Mouse (Mus musculus): ENCODE data around the gene Abhd5. TPM values are rescaled to one million over a fixed set of nuclear protein-coding genes. Genes with fewer than 3 reads are reported as not detected.
"Not testable (repeated sequence)": the region's sequence is repeated elsewhere in the genome, so short reads cannot be mapped to it uniquely, and the experiment has no call there.

Abhd5 gene
- polyA plus RNA-seq (2015; fragmentation: Nextera tagmentation; extraction: Ambion mirVana), result 15.9 and 20.7 TPM in 2 replicates

DNA sequence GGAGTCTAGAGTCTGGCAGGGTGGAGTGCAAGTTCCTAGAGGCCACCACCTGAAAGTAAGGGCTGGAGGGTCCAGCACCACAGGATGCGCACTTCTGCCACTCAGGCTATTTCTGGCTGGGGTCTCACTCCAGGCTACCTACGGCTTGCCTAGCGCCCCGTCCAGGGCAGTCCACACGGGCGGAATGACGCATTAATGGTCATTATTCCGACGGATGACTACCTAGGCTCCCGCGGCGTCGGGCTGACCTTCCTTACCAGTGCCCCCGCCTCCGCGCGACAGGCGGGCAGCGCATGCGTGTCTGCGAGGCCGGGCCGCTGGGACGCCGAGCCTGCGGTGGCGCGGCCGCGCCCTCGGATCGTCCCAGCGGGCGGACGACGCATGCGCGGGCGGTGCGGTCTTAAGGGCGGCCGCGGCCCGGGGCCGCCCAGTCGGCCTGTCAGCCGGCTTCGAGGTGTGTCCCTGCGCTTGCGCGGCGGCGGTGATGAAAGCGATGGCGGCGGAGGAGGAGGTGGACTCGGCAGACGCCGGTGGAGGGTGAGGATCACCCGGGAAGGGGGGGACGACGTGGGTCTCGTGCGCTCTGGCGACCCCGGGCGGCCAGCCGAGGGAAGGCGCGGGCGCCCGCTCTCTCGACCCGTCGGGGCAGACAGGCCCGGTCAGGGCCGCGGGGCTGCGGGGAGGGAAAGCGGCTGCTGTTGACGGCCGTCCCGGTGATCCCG is at the start of gene Abhd5:
TSS of gene Abhd5 (plus strand) at position 306 of the 722 bp plus-strand sequence.
- peak within 1 kb of the TSS; percentile 25; the same call in 1 of the 2 replicates for H3K27ac ChIP-seq
- WGBS, result under 1% methylated on average over 80 of the region's 84 CpGs
- no peaks in the 10 kb centered on the region for H3K27me3 ChIP-seq

DNA sequence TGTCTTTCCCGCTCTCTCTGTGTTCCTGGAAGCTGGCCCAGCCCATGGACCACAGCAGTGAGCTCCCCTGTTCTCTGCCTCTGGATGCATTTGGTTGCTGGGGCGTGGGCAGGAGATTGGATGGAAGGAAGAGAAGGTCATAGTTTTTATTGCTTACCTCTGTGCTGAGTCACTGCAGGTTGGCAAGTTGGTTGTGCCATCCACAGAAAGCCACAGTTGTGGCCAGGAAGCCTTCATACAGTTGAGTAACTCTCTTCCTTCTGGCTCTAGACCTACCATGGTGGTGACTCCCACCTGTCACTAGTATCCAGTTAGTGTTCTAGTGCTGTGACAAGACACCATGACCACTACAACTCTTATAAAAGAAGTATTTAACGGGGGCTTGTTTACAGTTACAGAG is 46.1 kb upstream of the Abhd5 start:
- Histone ChIP-seq H3K4me3 (no peak overlapping the region), H3K27me3 (no peaks in the 10 kb centered on the region), H3K9ac (no peak overlapping the region), H3K9me3 (replicated peaks) (no peaks in the 10 kb centered on the region), H3K27ac (no peak overlapping the region), H3K4me1 (no peaks in the 10 kb centered on the region), H3K36me3 (ENCODE audit: poor library complexity, severe bottlenecking) (no peaks in the 10 kb centered on the region), H3K4me2 (no peak overlapping the region)
- no peak for ATAC-seq
- 72% methylated on average over 3 of the region's 3 CpGs for WGBS

More for the DNA sequence above, at the start of gene Abhd5:
- peak within 1 kb of the TSS; percentile 70 for H3K4me3 ChIP-seq
- H3K4me2 ChIP-seq, result peak within 1 kb of the TSS; percentile 69
- H3K36me3 ChIP-seq (ENCODE audit: poor library complexity, severe bottlenecking), result no peaks in the 10 kb centered on the region
- H3K9me3 ChIP-seq (replicated peaks), result no peaks in the 10 kb centered on the region
- H3K9ac ChIP-seq, result peak within 1 kb of the TSS; percentile 82
- no peaks in the 10 kb centered on the region for H3K4me1 ChIP-seq
- ATAC-seq, result peak; percentile 97

DNA sequence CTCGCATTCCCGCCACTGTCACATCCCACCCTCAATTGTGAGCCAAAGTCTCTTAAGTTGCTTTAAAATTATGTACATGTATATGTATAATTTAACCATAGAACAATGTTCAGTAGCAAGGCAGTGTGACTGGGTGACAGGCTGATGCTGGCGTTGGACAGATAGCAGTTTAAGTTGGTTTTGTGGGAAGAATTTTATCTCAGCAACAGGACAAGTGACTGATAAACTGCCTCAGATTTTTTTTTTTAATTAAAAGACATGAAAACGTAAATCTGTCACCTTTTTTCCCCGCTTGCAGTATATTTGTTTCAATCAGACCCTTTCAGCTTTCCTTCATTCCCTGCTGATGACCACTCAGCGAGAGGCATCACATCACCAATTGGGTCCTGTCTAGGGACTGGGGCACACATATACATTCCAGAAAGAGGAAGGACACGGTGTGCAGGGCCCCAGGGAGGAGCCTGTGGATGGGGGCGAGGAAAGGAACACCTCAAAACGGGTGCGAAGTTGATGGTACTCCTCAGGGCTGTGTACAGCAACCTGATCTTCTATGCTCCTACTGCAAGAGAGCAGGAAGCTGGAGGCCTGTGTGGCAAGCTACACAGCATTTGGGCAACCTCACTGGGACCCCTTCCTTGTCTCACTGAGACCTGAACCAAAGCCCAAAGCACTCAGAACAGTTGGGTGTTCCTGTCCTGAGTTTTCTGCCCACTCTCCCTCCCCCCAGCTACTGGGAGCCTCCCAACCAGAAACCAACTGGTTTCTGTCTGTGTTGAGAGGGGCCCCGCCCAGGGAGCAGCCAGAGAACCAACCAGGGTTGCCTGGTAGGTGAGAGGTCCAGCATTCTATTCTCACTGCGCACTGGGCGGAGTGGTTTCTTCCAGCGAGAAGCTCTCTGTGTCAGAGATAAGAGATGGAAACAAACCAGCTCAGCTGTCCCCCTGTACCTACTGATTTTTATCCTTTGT is 42.1 kb upstream of the Abhd5 start:
- ATAC-seq, result no peak
- Histone ChIP-seq H3K27me3 (no peaks in the 10 kb centered on the region), H3K9me3 (replicated peaks) (no peaks in the 10 kb centered on the region), H3K4me3 (no peak overlapping the region), H3K4me1 (peaks cover 7% of the 10 kb centered on the region; the same call in 1 of the 2 replicates), H3K36me3 (ENCODE audit: poor library complexity, severe bottlenecking) (no peaks in the 10 kb centered on the region), H3K9ac (no peak overlapping the region), H3K4me2 (no peak overlapping the region), H3K27ac (no peak overlapping the region)
- WGBS, result 80% methylated on average over 14 of the region's 14 CpGs

- Histone ChIP-seq H3K36me3 (ENCODE audit: poor library complexity, severe bottlenecking) (no peaks in the 10 kb centered on the region), H3K27ac (no peak overlapping the region), H3K9me3 (replicated peaks) (no peaks in the 10 kb centered on the region), H3K4me2 (peak overlapping the region; percentile 59), H3K4me3 (peak overlapping the region; percentile 41), H3K27me3 (no peaks in the 10 kb centered on the region), H3K9ac (peak overlapping the region; percentile 65), H3K4me1 (peaks cover 7% of the 10 kb centered on the region; the same call in 1 of the 2 replicates)
- 4% methylated on average over 18 of the region's 19 CpGs for WGBS
- peak; percentile 93 for ATAC-seq
Observed at GRCm38 (mm10) chr9:122310613-122311049, 40.8 kb upstream of the Abhd5 start.

DNA sequence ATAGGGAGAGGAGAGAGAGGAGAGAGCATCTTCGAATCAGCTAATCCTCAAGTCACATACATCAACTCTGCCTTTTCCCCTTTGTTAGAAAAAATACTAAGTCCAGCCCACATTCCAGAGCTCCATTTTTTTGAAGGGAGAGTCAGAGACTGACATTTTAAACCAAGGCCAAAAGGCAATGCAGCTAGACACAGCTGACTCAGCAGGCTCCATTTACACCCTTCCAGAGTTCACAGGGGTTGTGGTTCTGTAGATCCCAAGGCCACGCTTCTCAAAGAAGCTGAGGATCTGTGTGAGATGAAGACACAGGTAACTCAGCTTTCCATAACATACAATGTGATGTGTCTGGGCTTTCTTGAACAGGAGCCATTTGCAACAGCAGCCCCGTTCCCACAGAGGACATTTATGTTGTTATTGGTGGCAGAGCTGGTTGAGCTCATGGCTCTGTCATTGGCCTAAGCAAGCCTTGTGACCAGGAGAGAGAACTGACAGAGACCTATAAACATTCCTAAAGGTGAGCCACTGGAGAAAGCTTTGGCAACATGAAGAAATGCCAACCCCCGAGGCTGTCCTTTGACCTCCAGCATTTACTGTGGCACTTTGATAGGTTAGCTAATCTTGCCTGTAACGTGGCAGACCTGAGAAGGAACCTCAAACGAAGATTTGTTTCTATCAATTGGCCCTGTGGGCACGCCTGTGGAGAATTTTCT is 40.2 kb upstream of the Abhd5 start:
- peak; percentile 31 for ATAC-seq
- Histone ChIP-seq H3K27me3 (no peaks in the 10 kb centered on the region), H3K4me1 (peaks cover 7% of the 10 kb centered on the region; the same call in 1 of the 2 replicates), H3K4me2 (peak overlapping the region; percentile 59), H3K4me3 (peak overlapping the region; percentile 41), H3K9ac (peak overlapping the region; percentile 65; the same call in 1 of the 2 replicates), H3K36me3 (ENCODE audit: poor library complexity, severe bottlenecking) (no peaks in the 10 kb centered on the region), H3K9me3 (replicated peaks) (no peaks in the 10 kb centered on the region), H3K27ac (0 out of 2 replicates have a peak overlapping the region, but pooled peaks have one; percentile 31)
- WGBS, result 76% methylated on average over 7 of the region's 7 CpGs

- Histone ChIP-seq H3K27me3 (no peaks in the 10 kb centered on the region), H3K4me2 (no peak overlapping the region), H3K9ac (no peak overlapping the region), H3K4me1 (peaks cover 7% of the 10 kb centered on the region; the same call in 1 of the 2 replicates), H3K9me3 (replicated peaks) (no peaks in the 10 kb centered on the region), H3K4me3 (no peak overlapping the region), H3K36me3 (ENCODE audit: poor library complexity, severe bottlenecking) (no peaks in the 10 kb centered on the region), H3K27ac (no peak overlapping the region)
- ATAC-seq, result no peak
- WGBS, result 92% methylated on average over 7 of the region's 7 CpGs
Observed at GRCm38 (mm10) chr9:122312296-122312990, 39.0 kb upstream of the Abhd5 start.

- H3K36me3 ChIP-seq (ENCODE audit: poor library complexity, severe bottlenecking); H3K9ac ChIP-seq; H3K27ac ChIP-seq; H3K9me3 ChIP-seq (replicated peaks); ATAC-seq; H3K27me3 ChIP-seq; H3K4me1 ChIP-seq; H3K4me2 ChIP-seq; H3K4me3 ChIP-seq: not testable (repeated sequence)
- 79% methylated on average over 1 of the region's 1 CpGs for WGBS
Observed at GRCm38 (mm10) chr9:122313128-122313527, 38.3 kb upstream of the Abhd5 start.

DNA sequence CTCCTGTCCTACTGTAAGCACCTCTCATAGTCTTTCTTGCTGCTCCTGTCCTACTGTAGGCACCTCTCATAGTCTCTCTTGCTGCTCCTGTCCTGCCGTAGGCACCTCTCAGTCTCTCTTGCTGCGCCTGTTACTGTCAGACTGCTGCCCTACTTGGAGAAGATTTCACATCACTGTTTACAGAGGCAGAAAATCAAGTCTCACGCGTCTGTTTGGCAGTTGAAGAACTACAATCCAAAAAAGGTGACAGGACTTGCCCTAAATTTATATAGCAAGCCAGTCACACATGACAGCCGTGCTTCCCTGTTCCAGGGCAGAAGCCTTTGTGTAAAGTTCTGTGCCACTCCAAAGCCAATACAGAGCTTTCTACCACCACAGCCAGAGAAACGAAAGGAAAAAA is 37.0 kb upstream of the Abhd5 start:
- no peak overlapping the region for H3K4me3 ChIP-seq
- no peaks in the 10 kb centered on the region for H3K36me3 ChIP-seq (ENCODE audit: poor library complexity, severe bottlenecking)
- no peak overlapping the region for H3K27ac ChIP-seq
- no peaks in the 10 kb centered on the region for H3K9me3 ChIP-seq (replicated peaks)
- H3K9ac ChIP-seq, result no peak overlapping the region
- no peak for ATAC-seq
- peaks cover 7% of the 10 kb centered on the region; the same call in 1 of the 2 replicates for H3K4me1 ChIP-seq
- H3K27me3 ChIP-seq, result no peaks in the 10 kb centered on the region
- no peak overlapping the region for H3K4me2 ChIP-seq
- WGBS, result 86% methylated on average over 6 of the region's 6 CpGs

DNA sequence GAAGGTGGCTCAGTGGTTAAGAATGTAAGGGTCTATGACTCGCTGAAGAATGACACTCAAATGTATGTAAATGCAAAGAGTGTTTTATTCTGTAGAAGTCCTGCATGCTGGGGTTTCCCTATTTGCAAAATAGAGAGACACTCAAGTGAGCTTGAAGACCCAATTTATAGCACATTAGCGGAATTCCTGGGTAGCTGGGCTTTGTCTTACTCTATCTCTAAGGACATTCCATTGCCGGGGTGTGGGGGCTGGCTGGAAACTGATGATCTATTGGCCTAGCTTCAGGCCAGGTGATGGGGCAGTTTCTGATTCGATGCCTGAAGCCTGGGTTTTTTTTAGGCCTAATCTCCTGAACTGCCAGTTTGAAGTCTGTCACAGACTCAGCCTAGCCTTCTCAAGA is 36.5 kb upstream of the Abhd5 start:
- Histone ChIP-seq H3K9me3 (replicated peaks) (no peaks in the 10 kb centered on the region), H3K4me1 (peaks cover 7% of the 10 kb centered on the region; the same call in 1 of the 2 replicates), H3K36me3 (ENCODE audit: poor library complexity, severe bottlenecking) (no peaks in the 10 kb centered on the region), H3K4me3 (no peak overlapping the region), H3K27me3 (no peaks in the 10 kb centered on the region), H3K4me2 (no peak overlapping the region), H3K27ac (no peak overlapping the region), H3K9ac (no peak overlapping the region)
- ATAC-seq, result no peak
- 63% methylated on average over 4 of the region's 4 CpGs for WGBS

DNA sequence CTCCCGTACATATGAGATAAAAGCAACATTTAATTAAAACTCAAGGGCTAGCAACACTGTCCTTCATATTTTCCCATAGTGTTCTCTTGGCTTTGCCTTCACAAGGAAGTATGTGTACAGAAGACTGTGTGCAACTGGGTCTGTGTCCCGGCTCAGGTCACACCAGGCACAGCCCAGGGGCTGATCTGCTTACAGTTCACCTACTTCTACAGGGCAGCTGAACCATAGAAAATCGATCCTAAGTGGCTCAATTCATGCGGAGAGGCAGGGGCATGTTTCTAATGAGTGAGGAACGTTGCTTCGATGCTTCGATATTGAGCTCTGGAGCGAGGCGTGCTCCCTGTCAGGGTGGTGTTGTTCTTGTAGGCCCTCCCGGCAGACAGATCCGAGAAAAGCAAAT is 35.9 kb upstream of the Abhd5 start:
- no peak for ATAC-seq
- no peaks in the 10 kb centered on the region for H3K36me3 ChIP-seq (ENCODE audit: poor library complexity, severe bottlenecking)

DNA sequence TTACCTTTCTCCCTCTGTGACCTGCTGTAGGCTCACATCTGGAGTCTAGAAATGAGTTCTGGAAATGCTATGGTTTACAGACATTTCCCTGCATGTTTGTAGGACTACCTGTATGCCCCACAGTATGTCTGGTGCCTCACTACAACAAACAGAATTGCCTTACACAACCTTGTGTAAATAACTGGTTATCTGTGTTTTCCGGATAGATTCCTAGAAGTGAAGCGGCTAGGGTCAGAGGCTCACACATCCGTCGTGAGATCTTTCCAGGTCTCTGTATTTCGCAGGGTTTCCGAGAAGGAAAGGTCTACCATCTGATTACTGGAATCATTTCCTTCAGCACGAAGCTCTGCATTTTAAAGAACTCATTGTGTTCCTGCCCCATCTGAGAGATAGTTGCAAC is 34.8 kb upstream of the Abhd5 start:
- no peak for ATAC-seq
- Histone ChIP-seq H3K4me2 (no peak overlapping the region), H3K9ac (no peak overlapping the region), H3K9me3 (replicated peaks) (no peaks in the 10 kb centered on the region), H3K4me3 (no peak overlapping the region), H3K36me3 (ENCODE audit: poor library complexity, severe bottlenecking) (no peaks in the 10 kb centered on the region), H3K4me1 (no peaks in the 10 kb centered on the region), H3K27me3 (no peaks in the 10 kb centered on the region), H3K27ac (no peak overlapping the region)
- 91% methylated on average over 7 of the region's 7 CpGs for WGBS

More for the DNA sequence above, 35.9 kb upstream of the Abhd5 start:
- Histone ChIP-seq H3K9ac (no peak overlapping the region), H3K4me2 (no peak overlapping the region), H3K4me3 (no peak overlapping the region), H3K4me1 (peaks cover 7% of the 10 kb centered on the region; the same call in 1 of the 2 replicates), H3K27ac (no peak overlapping the region), H3K27me3 (no peaks in the 10 kb centered on the region), H3K9me3 (replicated peaks) (no peaks in the 10 kb centered on the region)
- 42% methylated on average over 11 of the region's 11 CpGs for WGBS

All from forebrain, embryonic 13.5 days (tissue).